8 mouse cellular contexts compared by ENCODE assay signal in the genomic region with DNA sequence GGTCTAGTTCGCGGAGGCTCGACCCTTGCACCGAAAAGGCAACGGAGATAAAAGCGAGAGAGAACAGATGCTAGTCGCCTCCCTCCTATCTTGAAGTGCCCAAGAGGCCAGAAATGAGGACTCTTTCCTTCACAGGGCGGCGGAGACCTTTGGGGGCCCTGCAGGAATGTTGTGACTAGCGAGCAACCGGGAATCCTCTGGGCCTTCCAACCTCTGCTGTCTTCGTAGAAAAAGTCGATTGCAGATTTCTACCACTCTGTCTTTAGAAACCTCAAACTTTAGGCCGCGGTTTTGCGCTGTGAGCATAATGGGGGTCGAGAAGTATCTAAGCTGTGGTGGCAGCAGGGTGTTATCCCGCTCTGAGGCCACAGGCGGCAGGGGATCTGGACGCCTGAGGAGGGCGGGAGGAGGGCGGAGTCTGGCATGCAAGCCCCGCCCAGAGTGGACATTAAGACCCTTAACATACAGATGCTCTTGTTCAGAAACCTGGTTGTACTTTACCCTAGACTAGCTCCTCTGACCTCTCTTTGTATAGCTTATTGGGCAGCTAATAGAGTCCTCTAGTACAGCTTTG. TPM values are rescaled to one million over a fixed set of nuclear protein-coding genes. Genes with fewer than 3 reads are reported as not detected.
DNase-seq lines count a peak whose midpoint lies in the region; ATAC-seq and TF ChIP-seq lines count a peak whose summit lies in the region.

No protein-coding gene starts in this region.

- WGBS in forebrain, embryonic 10.5 days = 2% methylated on average over 23 of the region's 23 CpGs
- WGBS in limb, embryonic 10.5 days = 2% methylated on average over 23 of the region's 23 CpGs
- 0% methylated on average over 23 of the region's 23 CpGs for WGBS in midbrain, postnatal 0 days

- ATAC-seq in frontal cortex, adult (ENCODE audit: low TSS enrichment) = peak; percentile 11; the same call in 1 of the 2 replicates
- ATAC-seq in midbrain, postnatal 0 days (ENCODE audit: low FRiP score) = peak; percentile 74
- no peak for ATAC-seq in monocyte, adult 5-6 weeks (replicated peaks; ENCODE audit: insufficient number of reproducible peaks, low FRiP score, low TSS enrichment, poor library complexity, severe bottlenecking)

- peak overlapping the region; percentile 75 for H3K9ac ChIP-seq in midbrain, postnatal 0 days (replicated peaks; ENCODE audit: low read length, poor library complexity, severe bottlenecking)

- DNase-seq in frontal cortex, postnatal 14 days (ENCODE audit: low spot score in 2 of 2) = no peak
- DNase-seq in forebrain, embryonic 10.5 days (ENCODE audit: extremely low spot score, low spot score) = peak; percentile 65
- DNase-seq in limb, embryonic 10.5 days (ENCODE audit: low spot score) = peak; percentile 71
- DNase-seq in midbrain, postnatal 0 days (ENCODE audit: low spot score) = peak; percentile 56
- DNase-seq in urinary bladder, postnatal 25 days (ENCODE audit: low spot score) = no peak

- peaks cover 16% of the 10 kb centered on the region for H3K9me3 ChIP-seq in E14TG2a.4 (ENCODE audit: low read length)
- H3K9me3 ChIP-seq in forebrain, embryonic 10.5 days = peaks cover 22% of the 10 kb centered on the region
- peaks cover 4% of the 10 kb centered on the region; the same call in 1 of the 2 replicates for H3K9me3 ChIP-seq in limb, embryonic 10.5 days (replicated peaks)
- no peaks in the 10 kb centered on the region for H3K9me3 ChIP-seq in midbrain, postnatal 0 days (ENCODE audit: low read length)

- H3K4me2 ChIP-seq in midbrain, postnatal 0 days (ENCODE audit: low read depth, low read length, poor library complexity, severe bottlenecking) = peak overlapping the region; percentile 78

- H3K36me3 ChIP-seq in E14TG2a.4 (ENCODE audit: insufficient read depth, low read length) = no peaks in the 10 kb centered on the region
- no peaks in the 10 kb centered on the region for H3K36me3 ChIP-seq in forebrain, embryonic 10.5 days (replicated peaks)
- H3K36me3 ChIP-seq in limb, embryonic 10.5 days = no peaks in the 10 kb centered on the region
- H3K36me3 ChIP-seq in midbrain, postnatal 0 days (ENCODE audit: insufficient read depth, low read length) = no peaks in the 10 kb centered on the region

- H3K27me3 ChIP-seq in E14TG2a.4 (ENCODE audit: insufficient read depth, low read length) = peaks cover 77% of the 10 kb centered on the region
- peaks cover 70% of the 10 kb centered on the region for H3K27me3 ChIP-seq in forebrain, embryonic 10.5 days (ENCODE audit: poor library complexity, severe bottlenecking)
- H3K27me3 ChIP-seq in limb, embryonic 10.5 days (ENCODE audit: low read depth, poor library complexity, severe bottlenecking) = peaks cover 61% of the 10 kb centered on the region
- H3K27me3 ChIP-seq in midbrain, postnatal 0 days (ENCODE audit: insufficient read depth, low read length) = no peaks in the 10 kb centered on the region

- H3K4me1 ChIP-seq in E14TG2a.4 (replicated peaks; ENCODE audit: low read depth, low read length) = peaks cover 8% of the 10 kb centered on the region
- H3K4me1 ChIP-seq in forebrain, embryonic 10.5 days = peaks cover 21% of the 10 kb centered on the region
- peaks cover 24% of the 10 kb centered on the region for H3K4me1 ChIP-seq in limb, embryonic 10.5 days
- peaks cover 12% of the 10 kb centered on the region; the same call in 1 of the 2 replicates for H3K4me1 ChIP-seq in midbrain, postnatal 0 days (ENCODE audit: insufficient read depth, low read length)

- no peak for TF ChIP-seq CTCF in E14TG2a.4 (conservative IDR thresholded peaks at IDR 0.05; ENCODE audit: low read length)
- TF ChIP-seq CTCF in midbrain, postnatal 0 days (IDR thresholded peaks at IDR 0.05) = peak; percentile 58

- peak overlapping the region; percentile 85 for H3K4me3 ChIP-seq in E14TG2a.4 (replicated peaks; ENCODE audit: low read length)
- peak overlapping the region; percentile 74 for H3K4me3 ChIP-seq in forebrain, embryonic 10.5 days
- H3K4me3 ChIP-seq in limb, embryonic 10.5 days = peak overlapping the region; percentile 66
- H3K4me3 ChIP-seq in midbrain, postnatal 0 days (ENCODE audit: low read depth, low read length) = peak overlapping the region; percentile 78

- H3K27ac ChIP-seq in forebrain, embryonic 10.5 days = peak overlapping the region; percentile 78; the same call in 1 of the 2 replicates
- peak overlapping the region; percentile 61 for H3K27ac ChIP-seq in limb, embryonic 10.5 days
- H3K27ac ChIP-seq in midbrain, postnatal 0 days (ENCODE audit: low read depth, low read length) = no peak overlapping the region

RNA-seq across cellular contexts. Expression of a gene that starts 24.1 kb away (rescaled TPM):
- polyA plus RNA-seq in forebrain, embryonic 10.5 days (2016; fragmentation: Nextera tagmentation; extraction: Ambion mirVana) = 5.1 and 7.1 TPM in 2 replicates
- polyA plus RNA-seq in limb, embryonic 10.5 days (2016; fragmentation: Nextera tagmentation; extraction: Ambion mirVana) = 3.0 and 4.0 TPM in 2 replicates
- total RNA-seq in midbrain, postnatal 0 days (2014; rRNA removed) = 2.5 and 2.7 TPM in 2 replicates
- 5.6 and 6.6 TPM in 2 replicates for polyA plus RNA-seq in midbrain, postnatal 0 days (2015; fragmentation: Nextera tagmentation; extraction: Ambion mirVana)
- 0.53 to 1.3 TPM in 2 of 3 replicates, not detected in the other for total RNA-seq in monocyte, adult 5-6 weeks (2017)

RNA-seq across cellular contexts. Expression of a gene that starts 24.4 kb away (rescaled TPM):
- 0.21 and 0.30 TPM in 2 replicates for polyA plus RNA-seq in forebrain, embryonic 10.5 days (2016; fragmentation: Nextera tagmentation; extraction: Ambion mirVana)
- 0.09 TPM in 1 of 2 replicates, not detected in the other for polyA plus RNA-seq in limb, embryonic 10.5 days (2016; fragmentation: Nextera tagmentation; extraction: Ambion mirVana)
- 33.2 and 35.6 TPM in 2 replicates for total RNA-seq in midbrain, postnatal 0 days (2014; rRNA removed)
- polyA plus RNA-seq in midbrain, postnatal 0 days (2015; fragmentation: Nextera tagmentation; extraction: Ambion mirVana) = 2.4 TPM in 2 replicates
- total RNA-seq in monocyte, adult 5-6 weeks (2017) = 8.6 to 15.5 TPM (median 9.7 TPM) in 3 replicates

RNA-seq across cellular contexts. Expression of a gene that starts 59.6 kb away (rescaled TPM):
- polyA plus RNA-seq in forebrain, embryonic 10.5 days (2016; fragmentation: Nextera tagmentation; extraction: Ambion mirVana) = 3.7 and 3.8 TPM in 2 replicates
- 5.3 and 5.8 TPM in 2 replicates for polyA plus RNA-seq in limb, embryonic 10.5 days (2016; fragmentation: Nextera tagmentation; extraction: Ambion mirVana)
- total RNA-seq in midbrain, postnatal 0 days (2014; rRNA removed) = 3.4 and 3.5 TPM in 2 replicates
- polyA plus RNA-seq in midbrain, postnatal 0 days (2015; fragmentation: Nextera tagmentation; extraction: Ambion mirVana) = 4.5 and 4.7 TPM in 2 replicates
- 1.4 to 4.4 TPM (median 2.5 TPM) in 3 replicates for total RNA-seq in monocyte, adult 5-6 weeks (2017)

Comparison
In these comparisons a context has a peak if more than half of its experiments do, and no peak if none do; other contexts are left out.
1. DNase-seq: peak in forebrain, embryonic 10.5 days (single experiment), limb, embryonic 10.5 days (single experiment) and midbrain, postnatal 0 days (single experiment); none in frontal cortex, postnatal 14 days (0 of 2) and urinary bladder, postnatal 25 days (single experiment).
2. Peak in every context shown above with its lines, with median percentiles within 50 percentile points of each other: H3K4me3 ChIP-seq.